Mouse (Mus musculus): ENCODE results near the gene Usp33. TPM values are rescaled to one million over a fixed set of nuclear protein-coding genes. Genes with fewer than 3 reads are reported as not detected.

Usp33 gene
- polyA plus RNA-seq (2014; fragmentation: Nextera tagmentation; extraction: Ambion mirVana): 73.6 and 74.8 TPM in 2 replicates

GRCm38 (mm10) chr3:152345732-152346632, at the start of gene Usp33:
Usp33 (plus strand) TSS chr3:152346478.
- peak; percentile 97 for ATAC-seq (ENCODE audit: low FRiP score)

GRCm38 (mm10) chr3:152300376-152301337, 45.6 kb upstream of the Usp33 start:
- ATAC-seq (ENCODE audit: low FRiP score): no peak
- WGBS: 94% methylated on average over 14 of the region's 14 CpGs
- no peak overlapping the region for H3K27ac ChIP-seq (ENCODE audit: low read depth, low read length)
- H3K36me3 ChIP-seq (ENCODE audit: control insufficient read depth, insufficient read depth, low read length): no peaks in the 10 kb centered on the region
- DNase-seq (ENCODE audit: low spot score): no peak
- H3K27me3 ChIP-seq (ENCODE audit: control insufficient read depth, insufficient read depth, low read length): no peaks in the 10 kb centered on the region
- H3K4me2 ChIP-seq (replicated peaks; ENCODE audit: low read depth, low read length): no peak overlapping the region
- H3K4me3 ChIP-seq (ENCODE audit: low read depth, low read length): no peak overlapping the region
- H3K9me3 ChIP-seq (ENCODE audit: control insufficient read depth, low read length): no peaks in the 10 kb centered on the region
- no peaks in the 10 kb centered on the region for H3K4me1 ChIP-seq (replicated peaks; ENCODE audit: control insufficient read depth, insufficient read depth, low read length)
- no peak overlapping the region for H3K9ac ChIP-seq (ENCODE audit: low read depth, low read length)

More at GRCm38 (mm10) chr3:152345732-152346632, at the start of gene Usp33:
- peak; percentile 98 for DNase-seq (ENCODE audit: low spot score)
- Histone ChIP-seq H3K4me1 (replicated peaks; ENCODE audit: control insufficient read depth, insufficient read depth, low read length) (no peaks in the 10 kb centered on the region), H3K27me3 (ENCODE audit: control insufficient read depth, insufficient read depth, low read length) (no peaks in the 10 kb centered on the region), H3K36me3 (ENCODE audit: control insufficient read depth, insufficient read depth, low read length) (no peaks in the 10 kb centered on the region), H3K9ac (ENCODE audit: low read depth, low read length) (peak within 1 kb of the TSS; percentile 89), H3K4me3 (ENCODE audit: low read depth, low read length) (peak within 1 kb of the TSS; percentile 74), H3K4me2 (replicated peaks; ENCODE audit: low read depth, low read length) (peak within 1 kb of the TSS; percentile 54), H3K27ac (ENCODE audit: low read depth, low read length) (peak within 1 kb of the TSS; percentile 75; the same call in 1 of the 2 replicates), H3K9me3 (ENCODE audit: control insufficient read depth, low read length) (no peaks in the 10 kb centered on the region)
- 10% methylated on average over 30 of the region's 44 CpGs for WGBS

GRCm38 (mm10) chr3:152302991-152303390, 43.3 kb upstream of the Usp33 start:
- ATAC-seq (ENCODE audit: low FRiP score): no peak
- Histone ChIP-seq H3K27ac (ENCODE audit: low read depth, low read length) (no peak overlapping the region), H3K9me3 (ENCODE audit: control insufficient read depth, low read length) (no peaks in the 10 kb centered on the region), H3K9ac (ENCODE audit: low read depth, low read length) (no peak overlapping the region), H3K4me1 (replicated peaks; ENCODE audit: control insufficient read depth, insufficient read depth, low read length) (no peaks in the 10 kb centered on the region), H3K4me2 (replicated peaks; ENCODE audit: low read depth, low read length) (no peak overlapping the region), H3K27me3 (ENCODE audit: control insufficient read depth, insufficient read depth, low read length) (no peaks in the 10 kb centered on the region), H3K36me3 (ENCODE audit: control insufficient read depth, insufficient read depth, low read length) (no peaks in the 10 kb centered on the region), H3K4me3 (ENCODE audit: low read depth, low read length) (no peak overlapping the region)
- no peak for DNase-seq (ENCODE audit: low spot score)
- WGBS: 82% methylated on average over 9 of the region's 9 CpGs

- Histone ChIP-seq H3K4me1 (replicated peaks; ENCODE audit: control insufficient read depth, insufficient read depth, low read length) (no peaks in the 10 kb centered on the region), H3K36me3 (ENCODE audit: control insufficient read depth, insufficient read depth, low read length) (no peaks in the 10 kb centered on the region), H3K27me3 (ENCODE audit: control insufficient read depth, insufficient read depth, low read length) (no peaks in the 10 kb centered on the region), H3K4me3 (ENCODE audit: low read depth, low read length) (no peak overlapping the region), H3K9me3 (ENCODE audit: control insufficient read depth, low read length) (no peaks in the 10 kb centered on the region), H3K27ac (ENCODE audit: low read depth, low read length) (no peak overlapping the region), H3K4me2 (replicated peaks; ENCODE audit: low read depth, low read length) (no peak overlapping the region), H3K9ac (ENCODE audit: low read depth, low read length) (no peak overlapping the region)
- ATAC-seq (ENCODE audit: low FRiP score): no peak
- WGBS: 72% methylated on average over 6 of the region's 6 CpGs
- no peak for DNase-seq (ENCODE audit: low spot score)
Observed at GRCm38 (mm10) chr3:152304093-152304815, 42.0 kb upstream of the Usp33 start.

GRCm38 (mm10) chr3:152305080-152305479, 41.2 kb upstream of the Usp33 start:
- no peaks in the 10 kb centered on the region for H3K9me3 ChIP-seq (ENCODE audit: control insufficient read depth, low read length)
- no peak overlapping the region for H3K4me2 ChIP-seq (replicated peaks; ENCODE audit: low read depth, low read length)
- H3K36me3 ChIP-seq (ENCODE audit: control insufficient read depth, insufficient read depth, low read length): no peaks in the 10 kb centered on the region
- no peak overlapping the region for H3K4me3 ChIP-seq (ENCODE audit: low read depth, low read length)
- 91% methylated on average over 8 of the region's 8 CpGs for WGBS
- no peak overlapping the region for H3K27ac ChIP-seq (ENCODE audit: low read depth, low read length)
- H3K9ac ChIP-seq (ENCODE audit: low read depth, low read length): no peak overlapping the region
- no peak for ATAC-seq (ENCODE audit: low FRiP score)
- H3K4me1 ChIP-seq (replicated peaks; ENCODE audit: control insufficient read depth, insufficient read depth, low read length): no peaks in the 10 kb centered on the region
- DNase-seq (ENCODE audit: low spot score): no peak
- no peaks in the 10 kb centered on the region for H3K27me3 ChIP-seq (ENCODE audit: control insufficient read depth, insufficient read depth, low read length)

- Histone ChIP-seq H3K9ac (ENCODE audit: low read depth, low read length) (no peak overlapping the region), H3K27me3 (ENCODE audit: control insufficient read depth, insufficient read depth, low read length) (no peaks in the 10 kb centered on the region), H3K4me3 (ENCODE audit: low read depth, low read length) (no peak overlapping the region), H3K27ac (ENCODE audit: low read depth, low read length) (no peak overlapping the region), H3K4me1 (replicated peaks; ENCODE audit: control insufficient read depth, insufficient read depth, low read length) (no peaks in the 10 kb centered on the region), H3K36me3 (ENCODE audit: control insufficient read depth, insufficient read depth, low read length) (no peaks in the 10 kb centered on the region), H3K4me2 (replicated peaks; ENCODE audit: low read depth, low read length) (no peak overlapping the region), H3K9me3 (ENCODE audit: control insufficient read depth, low read length) (no peaks in the 10 kb centered on the region)
- 87% methylated on average over 4 of the region's 4 CpGs for WGBS
- no peak for ATAC-seq (ENCODE audit: low FRiP score)
- no peak for DNase-seq (ENCODE audit: low spot score)
Observed at GRCm38 (mm10) chr3:152305971-152306370, 40.3 kb upstream of the Usp33 start.

- Histone ChIP-seq H3K9ac (ENCODE audit: low read depth, low read length) (no peak overlapping the region), H3K9me3 (ENCODE audit: control insufficient read depth, low read length) (no peaks in the 10 kb centered on the region), H3K4me3 (ENCODE audit: low read depth, low read length) (no peak overlapping the region), H3K36me3 (ENCODE audit: control insufficient read depth, insufficient read depth, low read length) (no peaks in the 10 kb centered on the region), H3K27ac (ENCODE audit: low read depth, low read length) (no peak overlapping the region), H3K4me2 (replicated peaks; ENCODE audit: low read depth, low read length) (no peak overlapping the region), H3K4me1 (replicated peaks; ENCODE audit: control insufficient read depth, insufficient read depth, low read length) (no peaks in the 10 kb centered on the region), H3K27me3 (ENCODE audit: control insufficient read depth, insufficient read depth, low read length) (no peaks in the 10 kb centered on the region)
- 71% methylated on average over 10 of the region's 10 CpGs for WGBS
- DNase-seq (ENCODE audit: low spot score) (no peak), ATAC-seq (ENCODE audit: low FRiP score) (no peak)
Observed at GRCm38 (mm10) chr3:152308485-152309249, 37.6 kb upstream of the Usp33 start.

GRCm38 (mm10) chr3:152309250-152309645, 37.0 kb upstream of the Usp33 start:
- Histone ChIP-seq H3K9ac (ENCODE audit: low read depth, low read length) (no peak overlapping the region), H3K27me3 (ENCODE audit: control insufficient read depth, insufficient read depth, low read length) (no peaks in the 10 kb centered on the region), H3K9me3 (ENCODE audit: control insufficient read depth, low read length) (no peaks in the 10 kb centered on the region), H3K27ac (ENCODE audit: low read depth, low read length) (no peak overlapping the region), H3K4me2 (replicated peaks; ENCODE audit: low read depth, low read length) (no peak overlapping the region), H3K4me1 (replicated peaks; ENCODE audit: control insufficient read depth, insufficient read depth, low read length) (no peaks in the 10 kb centered on the region), H3K4me3 (ENCODE audit: low read depth, low read length) (no peak overlapping the region), H3K36me3 (ENCODE audit: control insufficient read depth, insufficient read depth, low read length) (no peaks in the 10 kb centered on the region)
- 93% methylated on average over 9 of the region's 9 CpGs for WGBS
- no peak for DNase-seq (ENCODE audit: low spot score)
- ATAC-seq (ENCODE audit: low FRiP score): no peak

Measured in hindbrain, embryonic 11.5 days (tissue).